Mouse (Mus musculus) cerebellum, adult 8-10 months (tissue): ENCODE results near the gene Ubald1.

Source experiments
- DNase-seq: peaks from one replicate; pipeline ENCODE4 v3.0.0; 2022

The Ubald1 gene

DNA sequence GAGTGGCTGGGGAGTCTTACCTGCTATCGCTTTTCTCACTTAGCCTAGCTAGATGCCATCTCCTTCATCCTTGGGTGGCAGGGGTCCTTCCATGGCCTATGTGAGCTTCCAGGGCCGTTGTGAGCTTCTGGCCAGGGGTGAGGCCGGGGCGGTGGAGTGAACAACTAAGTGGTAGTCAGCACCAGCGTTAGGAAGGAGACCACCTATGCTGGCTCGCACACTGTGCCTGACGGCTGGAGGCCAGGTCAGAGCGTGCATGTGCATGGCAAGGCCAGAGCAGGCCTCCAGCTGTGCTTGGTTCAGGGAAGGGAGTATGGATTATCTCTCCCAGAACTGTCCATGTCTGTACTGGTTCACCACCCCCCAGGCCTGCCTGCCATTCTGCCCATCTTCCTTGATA is 16.4 kb downstream of the Ubald1 start:
- DNase-seq, result no peak

DNA sequence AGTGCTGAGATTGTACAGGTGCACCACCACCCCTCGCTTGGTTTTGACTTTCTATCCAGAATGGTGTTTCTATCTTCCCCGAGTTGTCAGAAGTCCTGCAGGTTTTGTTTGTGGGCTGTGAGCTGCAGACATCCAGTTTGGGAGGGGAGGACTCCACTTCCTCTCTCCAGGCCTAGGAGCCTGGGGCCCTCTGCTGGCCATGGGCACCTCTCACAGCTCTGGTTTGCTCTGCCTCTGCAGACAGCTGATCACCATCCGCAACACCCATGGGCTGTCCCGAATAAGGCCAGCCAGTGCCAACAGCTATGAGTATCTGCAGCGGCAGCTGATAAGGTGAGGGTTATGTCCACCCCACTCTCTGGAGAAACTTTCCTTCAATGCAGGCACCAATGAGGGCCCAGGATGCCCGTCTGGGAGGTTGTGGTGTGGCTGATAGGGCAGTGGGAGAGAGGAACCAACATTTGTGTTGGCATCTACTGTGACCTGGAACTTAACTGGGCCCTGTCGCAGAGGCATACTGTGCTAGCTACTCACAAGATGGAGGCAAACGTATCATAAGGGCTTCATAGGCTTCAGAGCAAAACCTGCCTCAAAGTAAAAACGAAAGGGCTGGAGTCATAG is 17.1 kb downstream of the Ubald1 start:
- no peak for DNase-seq

DNA sequence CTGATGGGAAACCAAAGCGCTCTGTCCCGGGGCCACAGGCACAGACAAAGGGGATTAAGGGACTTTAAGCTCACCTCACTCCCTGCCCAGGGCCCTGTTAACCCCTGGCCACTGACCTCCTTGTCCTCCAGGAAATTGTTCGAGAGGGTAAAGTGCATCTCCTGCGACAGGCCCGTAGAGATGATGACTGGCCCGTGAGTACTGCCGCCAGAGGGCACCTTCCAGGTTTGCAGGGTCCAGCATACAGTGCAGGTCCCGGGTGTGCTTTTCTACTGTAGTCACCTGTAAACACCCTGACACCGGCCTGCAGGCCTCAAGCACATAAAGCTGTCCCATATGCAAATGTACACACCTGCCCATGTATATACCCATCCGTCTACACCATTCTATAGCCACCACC is 18.7 kb downstream of the Ubald1 start:
- DNase-seq, result no peak

DNA sequence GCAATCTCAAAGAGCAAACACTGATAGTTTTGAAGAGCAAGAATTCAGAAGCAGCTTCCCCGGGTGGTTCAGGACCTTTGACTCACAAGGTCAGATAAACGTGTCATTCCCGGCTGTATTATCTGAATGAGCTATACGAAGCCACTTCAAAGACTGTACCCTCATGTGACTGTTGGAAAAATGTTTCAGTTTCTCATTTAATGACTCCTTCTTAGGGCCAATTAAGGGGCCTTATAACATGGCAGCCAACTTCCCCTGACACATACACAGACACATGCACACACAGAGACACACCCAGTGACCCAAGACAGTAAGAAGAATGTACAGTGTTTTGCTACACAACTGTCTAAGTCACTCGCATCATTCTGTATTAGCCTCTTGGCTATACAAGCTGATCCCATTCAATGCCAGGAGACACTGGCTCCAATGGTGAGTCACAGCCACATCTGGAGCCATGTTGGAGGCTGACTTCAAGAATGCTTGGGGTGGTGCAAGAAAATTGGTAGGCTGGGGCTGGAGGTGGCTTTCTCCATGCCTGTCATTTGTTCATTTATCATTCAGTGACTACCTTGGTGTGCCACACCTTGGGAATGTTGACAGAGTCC is 25.0 kb downstream of the Ubald1 start:
- no peak for DNase-seq

DNA sequence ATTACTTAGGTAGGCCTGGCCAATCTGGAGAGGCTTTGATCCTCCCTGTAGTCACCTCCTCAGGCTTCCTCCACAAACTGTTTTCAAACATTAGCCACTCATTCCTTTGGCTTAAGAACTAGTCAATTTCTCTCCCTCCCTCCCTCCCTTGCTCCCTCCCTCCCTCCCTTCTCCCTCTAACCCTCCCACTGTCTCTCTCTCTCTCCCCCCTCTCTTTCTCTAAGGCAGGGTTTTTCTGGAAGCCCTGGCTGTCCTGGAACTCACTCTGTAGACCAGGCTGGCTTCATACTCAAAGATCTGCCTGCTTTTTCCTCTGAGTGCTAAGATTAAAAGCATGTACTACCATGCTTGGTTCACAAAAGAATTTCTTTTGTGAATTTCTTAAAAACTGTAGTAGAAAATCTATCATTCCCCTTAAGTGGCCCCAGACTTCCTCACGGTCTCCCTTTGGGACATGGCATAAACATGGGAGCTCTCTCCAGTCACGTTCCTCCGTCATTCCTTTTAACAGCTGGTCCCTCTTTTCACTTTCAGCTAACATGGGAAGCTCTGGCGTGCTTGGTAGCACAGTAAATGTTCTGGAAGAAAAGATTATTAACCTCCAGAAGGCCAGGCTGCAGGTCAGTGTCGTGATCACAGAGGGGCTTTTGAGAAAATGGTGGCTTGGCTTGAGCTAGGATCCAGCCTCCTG is 29.0 kb downstream of the Ubald1 start:
- DNase-seq, result no peak

DNA sequence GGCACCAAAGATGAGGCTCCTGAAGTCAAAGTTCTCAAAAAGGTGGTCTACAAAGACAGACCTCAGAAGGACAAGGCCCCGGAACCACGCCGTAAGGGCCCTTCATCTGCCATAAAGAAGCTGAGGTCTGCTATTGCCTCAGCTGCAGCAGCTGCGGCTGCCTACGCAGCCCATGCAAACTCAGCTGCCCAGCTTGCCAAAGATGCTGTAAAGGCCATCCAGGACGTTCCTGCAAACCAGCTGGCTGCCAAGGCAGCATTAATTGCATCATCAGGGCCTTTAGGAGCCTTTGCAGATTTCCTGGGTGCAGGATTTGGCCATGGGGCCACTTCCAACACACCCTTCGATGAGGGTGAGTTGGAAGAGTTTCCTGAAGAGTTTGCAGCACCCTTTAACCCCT is 29.8 kb downstream of the Ubald1 start:
- DNase-seq, result no peak

DNA sequence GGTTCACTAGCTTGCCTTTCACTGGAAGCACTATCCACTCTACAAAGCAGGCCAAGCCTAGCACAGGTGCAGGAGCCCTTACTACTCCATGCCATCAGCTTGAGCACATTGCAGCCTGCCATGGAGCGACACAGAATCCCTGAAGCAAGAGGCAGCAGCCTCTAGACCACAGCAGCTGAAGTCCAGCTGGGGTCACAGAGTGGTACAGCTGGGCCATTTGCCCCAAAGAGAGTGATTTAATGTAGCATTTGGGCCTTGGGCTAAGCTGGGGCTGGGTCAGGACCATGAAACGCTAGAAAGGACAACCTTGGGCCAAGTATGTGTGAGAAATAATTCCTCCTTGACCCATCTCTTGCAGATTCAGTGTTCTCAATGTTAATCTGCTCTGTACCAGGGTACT is 32.0 kb downstream of the Ubald1 start:
- no peak for DNase-seq

DNA sequence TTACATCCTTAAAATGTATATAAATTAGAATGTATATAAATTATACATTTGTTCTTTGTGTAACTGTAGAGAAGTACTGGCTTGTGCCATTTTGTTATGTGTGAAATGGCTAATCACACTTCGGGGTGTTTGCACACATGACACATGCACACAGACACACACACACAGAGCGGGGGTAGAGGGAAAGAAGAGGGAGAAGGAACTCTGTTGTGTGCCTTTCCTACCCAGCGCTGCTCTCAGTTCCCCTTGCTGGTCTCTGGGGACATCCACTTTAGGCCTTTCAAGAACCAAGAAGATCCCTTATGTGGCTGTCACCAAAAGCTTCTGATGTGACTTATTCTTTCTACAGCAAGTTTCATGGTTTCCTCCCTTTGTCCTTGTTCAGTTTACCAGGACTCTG is 33.1 kb downstream of the Ubald1 start:
- no peak for DNase-seq

DNA sequence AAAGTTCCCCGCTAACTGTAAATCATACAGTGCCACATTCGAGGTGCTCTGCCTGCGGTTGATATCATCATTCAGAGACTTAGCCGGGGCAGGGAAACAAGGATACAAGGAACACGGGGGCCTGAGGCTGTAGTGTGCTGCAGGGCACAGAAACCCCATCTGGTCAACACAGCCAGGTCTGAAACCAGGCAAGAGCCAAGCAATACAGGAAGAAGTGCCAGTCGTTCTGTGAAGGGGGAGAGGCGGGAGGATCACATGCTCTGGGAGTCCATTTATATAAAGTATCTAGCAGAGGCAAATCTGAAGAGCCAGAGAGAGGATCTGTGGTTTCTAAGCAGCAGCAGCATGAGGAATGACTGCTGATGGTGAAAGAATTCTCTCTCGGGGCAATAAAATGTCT is 39.9 kb downstream of the Ubald1 start:
- DNase-seq, result no peak

DNA sequence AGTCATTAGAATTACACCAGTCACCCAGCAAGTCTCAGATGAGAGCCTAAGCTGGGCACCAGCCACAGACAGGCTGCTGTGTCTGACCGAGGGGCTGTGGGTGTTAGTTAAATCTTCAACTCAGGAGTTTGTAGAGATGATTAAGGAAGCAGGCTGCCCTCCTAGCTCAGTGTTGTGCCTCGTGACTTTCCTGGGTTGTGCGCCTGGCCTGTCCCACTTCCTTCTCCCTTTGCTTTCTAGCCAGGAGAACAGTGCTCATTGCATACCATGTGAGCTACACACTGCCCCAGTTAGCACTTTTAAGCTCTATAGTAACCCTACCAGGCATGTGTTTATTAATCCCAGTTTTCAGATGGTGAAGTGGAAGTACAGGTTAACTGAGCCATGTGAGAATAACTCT is 40.6 kb downstream of the Ubald1 start:
- no peak for DNase-seq

DNA sequence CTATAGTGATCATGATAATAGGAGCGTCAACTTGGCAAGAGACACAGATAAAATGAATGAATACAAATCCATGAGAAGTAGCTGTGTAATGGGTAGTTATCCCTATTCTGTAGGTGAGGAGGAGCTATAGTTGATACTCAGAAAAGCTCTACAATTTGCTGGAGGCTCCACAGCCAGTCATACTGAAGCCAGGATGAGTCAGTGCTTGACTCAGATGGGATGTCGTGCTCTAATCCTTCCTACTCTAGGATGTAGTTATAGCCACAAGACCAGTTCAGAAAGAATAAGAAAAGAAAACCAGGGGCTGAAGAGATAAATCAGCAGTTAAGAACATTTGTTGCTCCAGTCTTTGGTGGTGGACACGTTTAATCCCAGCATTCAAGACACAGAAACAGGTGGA is 42.5 kb downstream of the Ubald1 start:
- DNase-seq, result no peak

DNA sequence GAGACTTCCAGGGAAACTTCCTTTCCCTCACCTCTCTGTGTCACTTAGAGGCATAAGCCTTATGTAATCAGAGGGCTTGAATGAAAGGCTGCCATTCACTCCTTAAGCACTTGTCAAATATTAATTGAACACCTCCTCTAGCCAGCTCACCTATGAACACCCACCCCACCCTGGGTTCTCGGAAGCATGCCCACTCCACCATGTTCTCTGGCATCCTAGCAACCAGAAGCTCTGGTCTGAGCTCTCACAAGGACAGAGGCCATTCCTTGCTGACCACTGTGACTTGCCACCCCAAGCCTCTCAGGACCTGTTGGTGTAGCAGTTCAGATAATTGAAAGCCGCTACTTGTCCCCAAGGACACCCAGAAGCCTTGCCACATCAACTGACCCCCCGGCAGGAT is 44.9 kb downstream of the Ubald1 start, which contains the start of gene 4930562C15Rik:
TSS of gene 4930562C15Rik (plus strand) at position 226 of the 400 bp plus-strand sequence.
- DNase-seq, result no peak

DNA sequence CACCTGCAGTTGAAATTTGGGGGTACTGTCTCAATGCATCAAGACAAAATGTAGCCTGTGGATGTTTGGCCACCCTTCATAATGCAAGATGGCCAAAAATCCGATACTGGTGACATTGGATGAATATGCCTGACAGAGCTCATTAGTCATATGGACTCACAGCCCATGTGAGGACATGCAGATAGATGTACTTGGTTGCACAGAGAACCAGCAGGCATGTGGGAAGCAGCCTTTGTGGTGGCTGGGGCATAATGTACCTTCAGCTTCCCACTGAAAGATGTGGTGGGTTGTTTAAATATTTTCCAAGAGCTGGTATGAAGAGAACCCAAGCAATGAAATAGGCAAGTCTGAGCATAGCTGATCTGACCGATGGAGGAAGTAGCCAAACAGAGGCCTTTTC is 46.3 kb downstream of the Ubald1 start:
- DNase-seq, result no peak

DNA sequence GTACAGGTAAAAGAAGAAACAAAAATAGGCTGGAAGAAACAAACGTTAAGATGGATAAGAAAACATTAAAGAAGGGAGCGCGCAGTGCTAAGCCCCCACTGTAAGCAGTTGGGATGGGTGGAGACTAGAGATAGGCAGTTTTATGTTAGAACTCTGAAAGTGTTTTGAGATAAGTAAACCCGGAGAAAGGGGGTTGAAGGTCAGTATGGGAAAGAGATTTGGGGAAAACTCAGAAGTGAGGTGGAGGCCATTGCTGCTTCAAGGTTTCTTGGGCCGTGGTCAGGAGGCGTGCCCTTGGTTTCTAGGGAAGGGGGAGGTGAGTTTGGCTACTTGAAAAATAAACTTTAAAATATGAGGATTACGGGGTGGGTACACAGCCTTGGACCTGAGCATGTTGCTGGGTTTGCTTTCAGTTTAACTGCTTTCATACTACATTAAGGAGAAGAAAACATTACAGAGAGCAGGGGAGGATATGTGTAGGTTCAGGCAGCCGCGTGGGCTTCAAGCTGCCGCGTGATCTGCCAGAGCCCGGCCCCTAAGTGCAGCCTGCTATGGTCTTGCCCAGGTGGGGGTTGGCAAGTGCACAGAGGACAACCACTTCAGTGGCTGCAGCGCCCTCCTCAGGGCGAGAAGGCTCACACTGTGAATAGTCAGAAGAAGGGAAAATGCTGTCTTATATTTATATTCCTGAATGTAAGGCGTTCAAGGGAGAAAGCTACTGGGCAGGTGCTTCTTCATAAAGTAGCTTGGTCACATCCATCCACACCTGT is 48.3 kb downstream of the Ubald1 start:
- no peak for DNase-seq

DNA sequence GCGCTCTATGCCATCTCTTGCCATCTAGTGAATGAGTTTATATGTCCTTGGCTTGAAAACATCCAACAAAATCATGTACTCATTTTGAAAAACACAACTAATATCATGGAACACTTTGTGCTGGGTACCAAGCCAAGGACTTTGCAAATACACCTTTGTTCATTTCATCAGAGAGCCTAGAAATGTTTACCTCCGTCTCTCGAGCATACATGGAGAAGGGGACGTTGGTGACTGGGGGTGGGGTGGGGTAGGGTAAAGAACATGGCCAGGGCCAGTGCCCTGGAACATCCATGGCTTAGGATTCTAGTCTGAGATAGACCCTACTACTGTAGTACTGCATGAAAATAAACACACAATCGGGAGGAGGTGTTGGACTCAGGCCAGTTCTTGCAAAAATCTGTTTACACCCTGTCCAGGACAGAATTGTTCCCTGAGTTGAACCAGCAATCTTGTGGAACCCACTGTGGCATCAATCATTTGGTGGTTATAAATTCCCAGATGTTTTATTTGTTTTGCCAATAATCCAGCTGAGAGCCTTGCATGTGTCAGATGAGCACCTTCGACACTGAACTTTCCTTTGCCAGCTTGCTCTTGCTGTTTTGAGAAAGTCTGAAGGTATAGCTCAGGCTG is 50.7 kb downstream of the Ubald1 start:
- no peak for DNase-seq

DNA sequence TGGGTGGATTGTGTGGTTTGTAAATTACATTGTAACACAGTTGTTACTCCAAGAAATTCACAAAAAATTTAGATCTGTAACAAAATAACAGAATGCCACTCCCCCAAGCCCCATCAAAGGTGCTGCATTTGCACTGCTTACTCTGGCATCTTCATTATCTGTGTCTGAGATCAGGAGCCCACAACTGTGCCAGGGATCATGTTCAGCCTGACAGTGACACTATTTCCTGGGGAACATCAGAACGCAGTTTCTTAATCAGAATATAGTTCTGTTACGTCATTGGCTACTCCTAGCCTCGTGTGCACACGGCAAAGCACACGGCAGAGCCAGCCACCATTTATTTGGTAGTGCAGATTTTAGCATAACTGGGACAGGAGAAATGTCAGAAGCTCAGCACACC is 52.5 kb downstream of the Ubald1 start:
- no peak for DNase-seq
